Mouse (Mus musculus) stomach, postnatal 0 days (tissue): ENCODE results near the gene Olfr883.

Experiments
- CTCF ChIP-seq: IDR thresholded peaks from 2 replicates; pipeline ENCODE4 v1.5.1; 2016; ENCODE audit warnings: antibody characterized with exemption, low read depth, mild to moderate bottlenecking, moderate library complexity
- EP300 ChIP-seq: optimal IDR thresholded peaks from 2 replicates; pipeline ENCODE3; 2016; ENCODE audit warnings: antibody characterized with exemption

- TF ChIP-seq EP300, result no peak
- no peak for TF ChIP-seq CTCF
Observed at GRCm38 (mm10) chr9:38025508-38025907, at the start of gene Olfr883.
